In the genomic region with DNA sequence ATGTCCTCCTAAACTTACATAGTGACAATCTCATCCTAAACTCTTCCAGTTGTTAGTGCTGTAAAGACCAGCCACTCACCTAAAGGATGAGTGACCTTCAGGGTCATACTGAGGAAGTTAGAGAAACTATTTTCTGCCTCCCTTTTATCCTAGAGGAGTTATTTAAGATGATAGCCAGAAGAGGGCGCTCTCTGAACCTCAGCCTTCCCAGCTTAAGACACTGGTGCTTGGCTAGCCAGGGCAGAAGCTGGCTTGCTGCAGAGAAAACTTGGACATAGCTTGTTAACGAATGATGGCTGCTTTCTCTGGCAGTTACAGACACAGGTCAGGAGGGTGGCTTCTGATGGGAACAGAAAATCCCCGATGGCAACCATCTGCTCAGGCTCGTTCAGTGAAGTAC, we compare ENCODE assay signal across 13 mouse cellular contexts.
DNase-seq lines count a peak whose midpoint lies in the region; ATAC-seq and TF ChIP-seq lines count a peak whose summit lies in the region.
"Had no signal": no experiment of that assay in that cellular context is flagged by ENCODE, and none has a peak within 500 bp of the region (broad histone marks: within the 10 kb centered on the region; RNA-seq: fewer than 3 reads in every experiment).

No protein-coding gene starts in this region.

- peak; percentile 14 for DNase-seq in adrenal gland, postnatal 14 days
- DNase-seq in adrenal gland, postnatal 36 days: no peak
- DNase-seq in hindbrain, postnatal 0 days (ENCODE audit: low spot score): no peak
- no peak for DNase-seq in hindbrain, embryonic 10.5 days (ENCODE audit: low spot score)
- DNase-seq in midbrain, embryonic 14.5 days: peak; percentile 8
- no peak for DNase-seq in left cerebral cortex, postnatal 25 days (ENCODE audit: low spot score in 2 of 2)
- DNase-seq: thymus, postnatal 14 days had no signal

- peak; percentile 25; the same call in 1 of the 2 replicates for TF ChIP-seq CTCF in hindbrain, postnatal 0 days (IDR thresholded peaks at IDR 0.05; ENCODE audit: low read depth)
- peak; percentile 46; the same call in 1 of the 2 replicates for TF ChIP-seq CTCF in small intestine, adult 2 months (IDR thresholded peaks at IDR 0.05; ENCODE audit: extremely low read depth, insufficient read length, insufficient replicate concordance, low read depth, low read length)

- 54% methylated on average over 4 of the region's 4 CpGs for WGBS in hindbrain, postnatal 0 days
- 56% methylated on average over 4 of the region's 4 CpGs for WGBS in hindbrain, embryonic 10.5 days
- 69% methylated on average over 4 of the region's 4 CpGs for WGBS in midbrain, embryonic 14.5 days
- WGBS in midbrain, embryonic 16.5 days: 65% methylated on average over 4 of the region's 4 CpGs
- WGBS in small intestine, adult 2 months: 71% methylated on average over 4 of the region's 4 CpGs

- no peak overlapping the region for H3K27ac ChIP-seq in hindbrain, postnatal 0 days
- H3K27ac ChIP-seq in hindbrain, embryonic 10.5 days: no peak overlapping the region
- H3K27ac ChIP-seq in midbrain, embryonic 14.5 days (replicated peaks; ENCODE audit: low read depth, low read length): no peak overlapping the region
- no peak overlapping the region for H3K27ac ChIP-seq in midbrain, embryonic 16.5 days (ENCODE audit: low read length)
- H3K27ac ChIP-seq in small intestine, adult 2 months (ENCODE audit: insufficient read depth, low read depth, low read length): no peak overlapping the region
- H3K27ac ChIP-seq: heart, embryonic 13.5 days; limb, embryonic 13.5 days; midbrain, embryonic 10.5 days had no signal

- TF ChIP-seq POLR2A in small intestine, adult 2 months (IDR thresholded peaks at IDR 0.05; ENCODE audit: low read depth, low read length): no peak

- intact Hi-C loops in left cerebral cortex, postnatal 25 days (cut with DNase I): no loop called here

- no peaks in the 10 kb centered on the region for H3K9me3 ChIP-seq in hindbrain, postnatal 0 days (ENCODE audit: low read length)
- no peaks in the 10 kb centered on the region for H3K9me3 ChIP-seq in hindbrain, embryonic 10.5 days
- H3K9me3 ChIP-seq in midbrain, embryonic 14.5 days (ENCODE audit: control insufficient read depth, low read length): no peaks in the 10 kb centered on the region
- H3K9me3 ChIP-seq in midbrain, embryonic 16.5 days (replicated peaks; ENCODE audit: control insufficient read depth, low read length, poor library complexity, severe bottlenecking): no peaks in the 10 kb centered on the region
- H3K9me3 ChIP-seq: heart, embryonic 13.5 days; limb, embryonic 13.5 days; midbrain, embryonic 10.5 days had no signal

- H3K9ac ChIP-seq in hindbrain, postnatal 0 days (replicated peaks; ENCODE audit: low read length): no peak overlapping the region
- H3K9ac ChIP-seq in midbrain, embryonic 14.5 days (replicated peaks; ENCODE audit: low read length): no peak overlapping the region
- no peak overlapping the region for H3K9ac ChIP-seq in midbrain, embryonic 16.5 days (ENCODE audit: low read depth, low read length)
- H3K9ac ChIP-seq: heart, embryonic 13.5 days; limb, embryonic 13.5 days had no signal

- no peaks in the 10 kb centered on the region for H3K4me1 ChIP-seq in hindbrain, postnatal 0 days (ENCODE audit: insufficient read depth, low read length)
- no peaks in the 10 kb centered on the region for H3K4me1 ChIP-seq in hindbrain, embryonic 10.5 days (replicated peaks)
- no peaks in the 10 kb centered on the region for H3K4me1 ChIP-seq in midbrain, embryonic 14.5 days (ENCODE audit: control insufficient read depth, insufficient read depth, low read length)
- H3K4me1 ChIP-seq in midbrain, embryonic 16.5 days (ENCODE audit: control insufficient read depth, insufficient read depth, low read length): no peaks in the 10 kb centered on the region
- peaks cover 26% of the 10 kb centered on the region for H3K4me1 ChIP-seq in small intestine, adult 2 months (ENCODE audit: control insufficient read depth, insufficient read depth, insufficient read length, low read length)
- H3K4me1 ChIP-seq: midbrain, embryonic 10.5 days had no signal

- ATAC-seq in hindbrain, postnatal 0 days: no peak
- ATAC-seq in midbrain, embryonic 14.5 days (ENCODE audit: low FRiP score, low TSS enrichment): no peak
- no peak for ATAC-seq in midbrain, embryonic 16.5 days
- ATAC-seq: hindbrain, embryonic 16.5 days had no signal

- no peaks in the 10 kb centered on the region for H3K36me3 ChIP-seq in hindbrain, postnatal 0 days (ENCODE audit: insufficient read depth, low read length)
- no peaks in the 10 kb centered on the region for H3K36me3 ChIP-seq in hindbrain, embryonic 10.5 days
- no peaks in the 10 kb centered on the region for H3K36me3 ChIP-seq in midbrain, embryonic 14.5 days (ENCODE audit: control insufficient read depth, insufficient read depth, low read length)
- no peaks in the 10 kb centered on the region for H3K36me3 ChIP-seq in midbrain, embryonic 16.5 days (ENCODE audit: control insufficient read depth, insufficient read depth, low read length)
- H3K36me3 ChIP-seq in small intestine, adult 2 months (ENCODE audit: control insufficient read depth, insufficient read depth, low read length): no peaks in the 10 kb centered on the region
- H3K36me3 ChIP-seq: heart, embryonic 13.5 days; limb, embryonic 13.5 days; midbrain, embryonic 10.5 days had no signal

- H3K4me3 ChIP-seq in hindbrain, postnatal 0 days (ENCODE audit: low read length): no peak overlapping the region
- H3K4me3 ChIP-seq in hindbrain, embryonic 10.5 days: no peak overlapping the region
- H3K4me3 ChIP-seq in midbrain, embryonic 14.5 days (replicated peaks; ENCODE audit: low read depth, low read length): no peak overlapping the region
- H3K4me3 ChIP-seq in midbrain, embryonic 16.5 days (ENCODE audit: low read depth, low read length): no peak overlapping the region
- H3K4me3 ChIP-seq in small intestine, adult 2 months (ENCODE audit: low read depth, low read length): no peak overlapping the region
- H3K4me3 ChIP-seq: heart, embryonic 13.5 days; limb, embryonic 13.5 days; midbrain, embryonic 10.5 days had no signal

- no peak overlapping the region for H3K4me2 ChIP-seq in hindbrain, postnatal 0 days (ENCODE audit: low read depth, low read length)
- H3K4me2 ChIP-seq in midbrain, embryonic 14.5 days (ENCODE audit: low read length): no peak overlapping the region
- no peak overlapping the region for H3K4me2 ChIP-seq in midbrain, embryonic 16.5 days (ENCODE audit: low read length)
- H3K4me2 ChIP-seq: heart, embryonic 13.5 days; limb, embryonic 13.5 days had no signal

- no peaks in the 10 kb centered on the region for H3K27me3 ChIP-seq in hindbrain, postnatal 0 days (ENCODE audit: insufficient read depth, low read length)
- H3K27me3 ChIP-seq in hindbrain, embryonic 10.5 days (ENCODE audit: insufficient read depth, poor library complexity, severe bottlenecking): no peaks in the 10 kb centered on the region
- H3K27me3 ChIP-seq in midbrain, embryonic 14.5 days (ENCODE audit: control insufficient read depth, insufficient read depth, low read length): no peaks in the 10 kb centered on the region
- H3K27me3 ChIP-seq in midbrain, embryonic 16.5 days (ENCODE audit: control insufficient read depth, insufficient read depth, low read depth, low read length): no peaks in the 10 kb centered on the region
- H3K27me3 ChIP-seq in small intestine, adult 2 months (ENCODE audit: control insufficient read depth, insufficient read depth, low read length): no peaks in the 10 kb centered on the region
- H3K27me3 ChIP-seq: heart, embryonic 13.5 days; limb, embryonic 13.5 days had no signal

Comparison
In these comparisons a context has a peak if more than half of its experiments do, and no peak if none do; other contexts are left out.
1. DNase-seq: peak in adrenal gland, postnatal 14 days (single experiment) and midbrain, embryonic 14.5 days (single experiment); none in adrenal gland, postnatal 36 days (0 of 2), hindbrain, postnatal 0 days (single experiment), hindbrain, embryonic 10.5 days (single experiment) and left cerebral cortex, postnatal 25 days (0 of 2).